Mouse (Mus musculus) forebrain, embryonic 14.5 days (tissue): ENCODE results near the gene Fblim1. TPM values are rescaled to one million over a fixed set of nuclear protein-coding genes. Genes with fewer than 3 reads are reported as not detected.
A peak's percentile ranks its signal among the peaks of the same experiment; 100 is the strongest.

ENCODE experiments used
- ATAC-seq: fragments of 200-750 bp; cut with Nextera tagmentation; 2 replicates; pipeline ENCODE4 v1.8.0; 2017; ENCODE audit warnings: mild to moderate bottlenecking, moderate library complexity
- DNase-seq: peaks from one replicate; pipeline ENCODE4 v3.0.0-alpha.2; 2015; ENCODE audit warnings: low spot score
- H3K27ac ChIP-seq: fragments of 300-500 bp; sonication (generic); 2 replicates; pipeline ENCODE4 v1.5.1; 2014; ENCODE audit warnings: low read depth, mild to moderate bottlenecking, control low read depth, low read length, moderate library complexity
- H3K27me3 ChIP-seq: fragments of 300-500 bp; sonication (generic); replicated peaks from 2 replicates; pipeline ENCODE4 v1.6.1; 2014; ENCODE audit warnings: low read length, control low read depth, mixed read lengths; ENCODE audit not compliant: control insufficient read depth, insufficient read depth
- H3K36me3 ChIP-seq: fragments of 300-500 bp; sonication (generic); 2 replicates; pipeline ENCODE4 v1.6.1; 2014; ENCODE audit warnings: low read length, control low read depth; ENCODE audit not compliant: control insufficient read depth, insufficient read depth
- H3K4me1 ChIP-seq: fragments of 300-500 bp; sonication (generic); 2 replicates; pipeline ENCODE4 v1.6.1; 2014; ENCODE audit warnings: antibody characterized with exemption, low read length, control low read depth; ENCODE audit not compliant: control insufficient read depth, insufficient read depth
- H3K4me2 ChIP-seq: fragments of 300-500 bp; sonication (generic); 2 replicates; pipeline ENCODE4 v1.6.1; 2014; ENCODE audit warnings: mild to moderate bottlenecking, control low read depth, low read length
- H3K4me3 ChIP-seq: fragments of 300-500 bp; sonication (generic); 2 replicates; pipeline ENCODE4 v1.5.1; 2014; ENCODE audit warnings: low read depth, low read length, control low read depth
- H3K9ac ChIP-seq: fragments of 300-500 bp; sonication (generic); 2 replicates; pipeline ENCODE4 v1.6.1; 2014; ENCODE audit warnings: mild to moderate bottlenecking, low read length, control low read depth, moderate library complexity
- H3K9me3 ChIP-seq: fragments of 300-500 bp; sonication (generic); replicated peaks from 2 replicates; pipeline ENCODE4 v1.6.1; 2016; ENCODE audit warnings: low read length, control low read depth, mixed read lengths; ENCODE audit not compliant: control insufficient read depth
- WGBS: fragments of 180-500 bp; shearing (Covaris S2); extraction: QIAGEN DNeasy Blood & Tissue Kit; methylation state at CpG from one replicate; pipeline ENCODE4 v1.1.7; 2014; 5-methylcytosine and 5-hydroxymethylcytosine counted together
- polyA plus RNA-seq: library from polyadenylated mRNA; unstranded; fragments of >200 nt; fragmentation: Nextera tagmentation; extraction: Ambion mirVana; gene quantifications from 2 replicates; pipeline ENCODE4 v1.2.1, GENCODE M21; 2014

Gene Fblim1
- polyA plus RNA-seq, 1 experiment from 2014 or later = 15.1 TPM

DNA sequence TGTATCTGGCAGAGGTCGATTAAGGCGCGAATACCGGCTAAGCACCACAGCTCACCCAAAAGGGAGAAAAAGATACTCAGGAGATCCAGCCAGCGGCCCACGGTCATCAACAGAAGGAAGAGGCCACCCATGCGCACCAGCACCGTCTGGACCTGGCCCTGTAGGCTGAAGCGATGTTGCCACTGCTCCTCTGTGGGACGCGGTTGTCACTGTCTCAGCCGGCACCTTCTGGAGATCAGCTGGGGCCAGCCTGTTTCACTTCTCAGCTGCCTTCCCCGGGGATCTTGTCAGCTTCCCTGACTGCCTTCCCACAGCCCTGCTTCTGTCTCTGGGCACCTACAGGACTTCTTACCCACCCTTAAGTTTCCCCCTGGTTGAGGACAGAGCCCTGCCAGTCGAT is 9.1 kb upstream of the Fblim1 start:
- DNase-seq (no peak), ATAC-seq (no peak)
- H3K9ac ChIP-seq = no peak overlapping the region
- no peaks in the 10 kb centered on the region for H3K27me3 ChIP-seq
- H3K4me2 ChIP-seq = no peak overlapping the region
- WGBS = 85% methylated on average over 14 of the region's 14 CpGs
- no peak overlapping the region for H3K27ac ChIP-seq
- H3K4me1 ChIP-seq = peaks cover 4% of the 10 kb centered on the region; the same call in 1 of the 2 replicates
- H3K4me3 ChIP-seq = no peak overlapping the region
- H3K9me3 ChIP-seq = no peaks in the 10 kb centered on the region
- no peaks in the 10 kb centered on the region for H3K36me3 ChIP-seq

DNA sequence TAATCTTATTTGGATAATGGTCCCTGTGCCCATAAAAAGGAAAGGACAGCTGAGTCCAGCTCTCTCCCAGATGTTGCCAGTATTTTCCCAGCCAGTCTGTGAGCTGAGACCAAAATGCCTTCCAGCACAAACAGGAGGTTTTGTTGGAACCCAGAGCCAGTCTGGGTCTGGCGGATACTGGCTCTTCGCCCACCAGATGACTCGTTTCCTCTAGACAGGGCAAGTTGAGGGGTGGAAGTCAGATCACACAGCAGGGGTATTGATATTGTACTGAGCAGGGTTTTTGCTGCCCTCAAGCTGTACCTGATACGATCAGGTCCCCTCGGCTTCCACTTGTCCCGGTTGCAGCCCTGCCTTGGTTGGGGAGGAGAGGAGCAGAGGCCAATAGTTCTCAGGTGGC is 3.6 kb upstream of the Fblim1 start:
- no peak overlapping the region for H3K4me3 ChIP-seq
- H3K36me3 ChIP-seq = no peaks in the 10 kb centered on the region
- H3K27ac ChIP-seq = no peak overlapping the region
- ATAC-seq = no peak
- H3K9me3 ChIP-seq = no peaks in the 10 kb centered on the region
- DNase-seq = no peak
- H3K4me1 ChIP-seq = no peaks in the 10 kb centered on the region
- H3K9ac ChIP-seq = no peak overlapping the region
- H3K27me3 ChIP-seq = no peaks in the 10 kb centered on the region
- no peak overlapping the region for H3K4me2 ChIP-seq
- WGBS = 78% methylated on average over 6 of the region's 6 CpGs

DNA sequence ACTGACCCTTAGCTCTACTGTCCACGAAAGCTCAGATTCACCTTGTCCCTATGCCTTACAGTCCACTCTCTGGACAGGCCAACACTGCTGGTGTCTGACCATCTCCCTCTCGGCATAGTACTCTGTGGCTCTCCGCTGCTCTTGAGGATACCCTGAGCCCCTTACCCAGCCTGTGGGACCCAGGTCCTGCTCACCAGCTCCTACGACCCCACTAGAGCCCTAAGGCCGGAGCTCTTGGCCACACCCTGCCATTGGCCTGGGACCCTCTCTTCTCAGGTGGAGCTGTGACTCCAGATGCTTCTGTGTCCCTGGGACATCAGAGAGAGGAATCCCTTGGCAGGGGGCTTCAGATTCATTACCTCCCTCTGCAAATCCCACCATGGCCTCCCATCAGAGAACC is 475 bp downstream of the Fblim1 start:
- DNase-seq (no peak), ATAC-seq (no peak)
- no peaks in the 10 kb centered on the region for H3K4me1 ChIP-seq
- H3K27me3 ChIP-seq = 0 out of 2 replicates have a peak, but pooled peaks cover 3% of the 10 kb centered on the region
- no peaks in the 10 kb centered on the region for H3K36me3 ChIP-seq
- WGBS = 85% methylated on average over 5 of the region's 5 CpGs
- no peak overlapping the region for H3K27ac ChIP-seq
- no peak overlapping the region for H3K9ac ChIP-seq
- no peak overlapping the region for H3K4me3 ChIP-seq
- H3K4me2 ChIP-seq = no peak overlapping the region
- H3K9me3 ChIP-seq = no peaks in the 10 kb centered on the region

GRCm38 (mm10) chr4:141604493-141604892 is 1.4 kb downstream of the Fblim1 start:
- ATAC-seq (no peak), DNase-seq (no peak)
- no peaks in the 10 kb centered on the region for H3K9me3 ChIP-seq
- H3K36me3 ChIP-seq = no peaks in the 10 kb centered on the region
- no peak overlapping the region for H3K9ac ChIP-seq
- no peak overlapping the region for H3K4me2 ChIP-seq
- 0 out of 2 replicates have a peak, but pooled peaks cover 6% of the 10 kb centered on the region for H3K27me3 ChIP-seq
- H3K27ac ChIP-seq = no peak overlapping the region
- H3K4me1 ChIP-seq = no peaks in the 10 kb centered on the region
- WGBS = 54% methylated on average over 8 of the region's 8 CpGs
- H3K4me3 ChIP-seq = no peak overlapping the region

DNA sequence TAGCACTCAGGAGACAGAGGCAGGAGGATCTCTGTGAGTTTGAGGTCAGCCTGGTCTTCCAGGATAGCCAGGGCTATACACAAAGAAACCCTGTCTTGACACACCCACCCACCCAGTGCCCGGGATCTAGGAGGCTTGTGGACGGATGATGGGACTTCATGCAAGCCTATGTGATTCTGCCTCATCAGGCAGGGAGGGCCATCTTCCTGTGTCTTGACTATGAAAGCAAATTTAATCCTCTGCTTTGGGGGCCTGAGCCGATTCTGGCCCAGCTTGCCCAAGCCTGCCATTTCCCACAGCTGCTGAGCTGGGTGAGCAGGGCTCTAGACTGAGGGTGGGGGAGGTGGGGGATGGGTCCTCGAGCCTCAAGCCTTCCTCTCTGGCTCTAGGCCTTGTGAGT is 2.0 kb downstream of the Fblim1 start:
- Histone ChIP-seq H3K9me3 (no peaks in the 10 kb centered on the region), H3K36me3 (no peaks in the 10 kb centered on the region), H3K9ac (no peak overlapping the region), H3K27me3 (0 out of 2 replicates have a peak, but pooled peaks cover 7% of the 10 kb centered on the region), H3K4me2 (no peak overlapping the region), H3K4me3 (no peak overlapping the region), H3K27ac (no peak overlapping the region), H3K4me1 (no peaks in the 10 kb centered on the region)
- ATAC-seq (no peak), DNase-seq (no peak)
- 71% methylated on average over 4 of the region's 4 CpGs for WGBS

DNA sequence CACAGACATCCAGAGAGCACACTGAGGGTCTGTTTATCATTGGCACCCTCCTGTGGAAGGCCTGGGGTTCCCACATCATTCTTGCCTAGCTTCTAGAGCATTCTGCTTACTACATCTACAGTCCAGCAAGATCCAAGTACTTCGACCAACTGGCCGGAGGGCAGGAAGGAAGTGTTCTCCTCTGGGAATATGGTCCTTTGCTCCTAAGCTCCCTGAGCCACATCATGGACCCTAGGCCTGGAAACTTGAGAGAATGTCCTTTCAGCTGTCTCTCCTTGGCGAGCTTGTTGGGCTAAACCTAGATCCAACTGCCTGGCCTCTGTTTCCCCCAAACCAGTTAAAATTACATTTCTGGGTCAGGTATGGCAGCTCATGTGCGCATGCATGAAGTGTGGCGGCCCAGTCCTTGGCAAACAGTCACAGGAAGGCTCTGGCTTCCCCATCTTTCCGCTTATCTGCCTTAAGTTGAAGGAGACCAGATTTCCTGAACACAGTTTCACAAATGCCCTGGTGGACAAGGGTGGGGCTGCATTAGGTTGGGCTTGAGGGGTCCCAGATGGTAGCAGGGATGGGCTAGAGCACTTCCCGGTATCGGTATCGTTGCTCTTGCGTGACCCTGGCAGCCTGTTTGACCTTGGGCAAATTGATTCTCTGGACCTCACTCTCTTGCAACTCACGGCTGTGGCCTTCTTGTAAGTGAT is 3.2 kb downstream of the Fblim1 start:
- Histone ChIP-seq H3K27ac (no peak overlapping the region), H3K4me1 (0 out of 2 replicates have a peak, but pooled peaks cover 3% of the 10 kb centered on the region), H3K36me3 (no peaks in the 10 kb centered on the region), H3K9ac (no peak overlapping the region), H3K27me3 (peaks cover 15% of the 10 kb centered on the region; the same call in 1 of the 2 replicates), H3K9me3 (no peaks in the 10 kb centered on the region), H3K4me2 (no peak overlapping the region), H3K4me3 (no peak overlapping the region)
- 91% methylated on average over 11 of the region's 11 CpGs for WGBS
- ATAC-seq (no peak), DNase-seq (no peak)

GRCm38 (mm10) chr4:141601148-141601862 is 4.6 kb downstream of the Fblim1 start:
- ATAC-seq (no peak), DNase-seq (no peak)
- H3K27me3 ChIP-seq = peaks cover 15% of the 10 kb centered on the region; the same call in 1 of the 2 replicates
- H3K9me3 ChIP-seq = no peaks in the 10 kb centered on the region
- H3K9ac ChIP-seq = no peak overlapping the region
- no peak overlapping the region for H3K4me3 ChIP-seq
- 66% methylated on average over 12 of the region's 12 CpGs for WGBS
- no peak overlapping the region for H3K4me2 ChIP-seq
- no peaks in the 10 kb centered on the region for H3K36me3 ChIP-seq
- H3K4me1 ChIP-seq = 0 out of 2 replicates have a peak, but pooled peaks cover 3% of the 10 kb centered on the region
- H3K27ac ChIP-seq = no peak overlapping the region

GRCm38 (mm10) chr4:141600364-141600763 is 5.5 kb downstream of the Fblim1 start:
- Histone ChIP-seq H3K9ac (no peak overlapping the region), H3K9me3 (no peaks in the 10 kb centered on the region), H3K4me1 (0 out of 2 replicates have a peak, but pooled peaks cover 3% of the 10 kb centered on the region), H3K4me2 (peak overlapping the region; percentile 67), H3K4me3 (no peak overlapping the region), H3K36me3 (no peaks in the 10 kb centered on the region), H3K27me3 (peaks cover 15% of the 10 kb centered on the region; the same call in 1 of the 2 replicates), H3K27ac (no peak overlapping the region)
- 0 out of 2 replicates have a peak, but pooled peaks have one; percentile 27 for ATAC-seq
- DNase-seq = no peak
- WGBS = 23% methylated on average over 6 of the region's 6 CpGs
